Mouse (Mus musculus): ENCODE measurements around the gene Jarid2.

- TF ChIP-seq CTCF (IDR thresholded peaks at IDR 0.05) (no peak), POLR2A (IDR thresholded peaks at IDR 0.05; ENCODE audit: insufficient read depth, low read depth, low read length) (no peak)
Measured at GRCm38 (mm10) chr13:44832104-44832503, 102.8 kb downstream of the Jarid2 start.

All from heart, adult 2 months (tissue).